Mouse (Mus musculus) monocyte, adult 5-6 weeks (primary cell): Measurements from ENCODE around the gene Clcnka. TPM values are rescaled to one million over a fixed set of nuclear protein-coding genes. Genes with fewer than 3 reads are reported as not detected.

Source experiments
- ATAC-seq: fragments of 153-309, 156-312 bp; replicated peaks from 2 replicates; pipeline ENCODE4 v1.8.0; 2017; ENCODE audit warnings: mild to moderate bottlenecking; ENCODE audit not compliant: low TSS enrichment, insufficient number of reproducible peaks, severe bottlenecking, poor library complexity, low FRiP score
- total RNA-seq: library from RNA; stranded (forward); fragments of 200-1000, 200-491, 200-594 nt; gene quantifications from 3 replicates; pipeline ENCODE4 v1.2.3, GENCODE M21; 2017

Clcnka gene
- total RNA-seq, 1 experiment from 2014 or later, result not detected

- no peak for ATAC-seq
These were observed 25.3 kb upstream of the Clcnka start for GRCm38 (mm10) chr4:141423691-141424431.

GRCm38 (mm10) chr4:141423288-141423687 is 24.8 kb upstream of the Clcnka start:
- ATAC-seq, result no peak

DNA sequence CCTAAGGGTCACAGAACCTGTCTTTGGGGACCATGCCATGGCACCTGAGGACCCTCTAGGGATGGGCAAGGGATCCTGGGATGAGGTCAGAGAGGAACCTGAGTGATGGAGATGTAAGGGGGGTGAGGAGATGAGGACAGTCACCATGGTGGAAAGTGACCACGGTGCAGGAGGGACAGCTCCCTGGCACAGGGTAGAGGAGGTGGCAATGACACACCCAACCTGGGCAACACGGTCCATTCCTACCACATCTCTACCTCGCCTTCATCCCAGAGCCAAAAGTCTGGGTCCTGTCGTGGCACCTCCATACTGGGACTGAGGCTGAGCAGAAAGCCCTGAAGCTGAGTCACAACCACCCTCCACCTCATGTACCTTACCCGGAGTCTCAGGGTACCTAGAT is 24.3 kb upstream of the Clcnka start:
- no peak for ATAC-seq

DNA sequence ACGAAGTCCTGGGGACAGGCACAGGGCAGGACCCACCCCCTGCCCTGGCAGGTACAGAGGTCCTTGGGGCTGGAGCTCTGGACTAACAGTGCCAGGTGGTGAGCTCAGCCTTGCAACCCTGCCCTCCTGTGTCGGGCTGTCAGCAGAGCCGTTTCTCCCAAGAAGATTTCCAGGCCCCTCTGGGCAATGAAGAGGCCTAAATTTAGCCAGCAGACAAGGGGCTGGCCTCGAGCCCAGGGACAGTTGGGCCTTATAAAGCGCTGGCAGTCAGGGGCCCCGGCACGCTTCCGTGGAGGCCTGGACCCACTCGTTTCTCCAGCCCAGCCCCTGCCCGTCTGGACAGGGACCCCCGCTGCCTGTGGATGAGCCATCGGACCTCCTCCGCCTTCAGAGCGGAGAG is 22.9 kb upstream of the Clcnka start:
- no peak for ATAC-seq

DNA sequence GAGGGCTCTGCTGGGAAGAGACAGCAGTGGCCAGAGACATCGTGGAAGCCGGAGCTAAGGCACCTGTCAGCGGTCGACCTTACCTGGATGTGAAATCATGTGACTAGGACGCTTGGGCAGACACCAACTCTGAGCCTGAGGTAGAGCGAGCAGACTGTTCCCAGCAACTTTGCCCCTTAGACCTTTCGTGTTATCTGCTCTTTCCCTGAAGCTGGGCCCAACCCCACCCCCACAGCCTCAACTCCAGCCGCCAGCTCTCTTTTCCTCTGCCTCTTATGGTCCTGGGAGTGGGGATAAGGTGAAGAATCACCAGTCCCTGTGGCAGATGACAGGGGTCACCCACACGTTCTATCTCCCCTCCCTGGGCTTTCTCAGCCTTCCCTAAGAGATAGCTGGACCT is 22.4 kb upstream of the Clcnka start:
- no peak for ATAC-seq

DNA sequence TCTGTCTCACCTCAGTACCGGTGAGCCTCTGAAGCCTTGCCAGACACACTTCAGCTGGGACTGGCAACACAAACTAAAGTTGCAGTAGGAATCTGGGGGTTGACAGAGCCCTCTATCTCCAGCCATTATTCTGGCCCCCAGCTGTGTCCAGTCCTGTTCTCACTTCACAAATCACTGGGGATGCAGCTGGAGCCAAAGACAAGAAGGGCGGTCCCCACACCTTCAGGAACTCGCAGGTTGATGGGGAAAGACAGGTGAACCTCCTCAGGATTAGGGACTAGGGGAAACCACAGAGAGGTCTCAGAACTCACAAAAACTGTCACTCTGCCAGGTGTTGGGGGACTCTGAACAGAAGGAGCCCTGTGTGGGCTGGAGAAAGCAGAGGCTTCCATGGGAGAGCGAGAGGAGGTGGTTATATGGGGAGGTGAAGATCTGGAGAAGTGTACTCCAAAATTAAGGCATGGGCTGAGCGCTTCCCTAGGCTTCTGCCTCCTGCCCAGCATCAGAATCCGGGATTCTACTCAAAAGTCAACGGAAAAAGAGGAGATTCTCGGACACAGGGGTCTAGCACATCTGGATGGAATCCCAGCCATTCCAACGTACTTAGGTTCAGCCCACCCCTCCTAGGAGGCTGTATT is 21.8 kb upstream of the Clcnka start, which contains the start of gene Hspb7:
Gene Hspb7, plus strand, starts transcription at position 588 of the 638 bp plus-strand sequence.
- ATAC-seq, result no peak

DNA sequence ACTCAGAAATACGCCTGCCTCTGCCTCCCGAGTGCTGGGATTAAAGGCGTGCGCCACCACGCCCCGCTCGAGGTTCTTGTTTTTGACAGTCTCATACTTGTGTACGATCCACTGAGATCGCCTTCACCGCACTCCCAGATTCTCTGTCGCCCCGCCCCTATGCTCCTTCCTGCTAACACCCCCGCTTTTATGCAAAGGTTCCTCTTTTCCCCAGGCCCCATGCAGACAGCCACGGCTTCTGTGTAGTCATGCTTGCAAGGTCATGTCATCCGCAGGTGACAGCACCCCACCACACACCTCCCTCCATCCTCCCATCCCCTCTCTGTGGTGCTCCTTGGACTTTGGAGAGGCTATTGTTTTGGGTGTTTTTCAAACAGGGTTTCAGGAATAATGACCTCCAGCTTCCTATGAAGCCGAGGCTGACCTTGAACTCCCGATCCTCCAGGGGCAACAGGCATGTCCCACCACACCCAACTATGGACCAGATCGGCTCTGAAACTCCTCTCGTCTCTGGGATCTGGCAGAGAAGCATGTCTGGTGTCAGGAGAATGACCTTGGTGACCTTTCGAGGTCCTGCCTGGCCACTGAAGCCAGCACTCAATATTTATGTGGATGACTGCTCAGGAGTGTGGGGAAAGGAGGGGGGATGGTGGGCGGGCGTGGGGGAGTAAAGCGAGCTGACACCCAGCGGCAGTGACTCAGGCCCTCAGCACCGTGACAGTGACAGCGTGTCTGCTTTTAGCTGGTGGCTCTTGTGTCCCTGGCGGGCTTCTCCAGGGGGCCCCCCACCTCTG is 21.1 kb upstream of the Clcnka start:
- peak; percentile 83 for ATAC-seq

DNA sequence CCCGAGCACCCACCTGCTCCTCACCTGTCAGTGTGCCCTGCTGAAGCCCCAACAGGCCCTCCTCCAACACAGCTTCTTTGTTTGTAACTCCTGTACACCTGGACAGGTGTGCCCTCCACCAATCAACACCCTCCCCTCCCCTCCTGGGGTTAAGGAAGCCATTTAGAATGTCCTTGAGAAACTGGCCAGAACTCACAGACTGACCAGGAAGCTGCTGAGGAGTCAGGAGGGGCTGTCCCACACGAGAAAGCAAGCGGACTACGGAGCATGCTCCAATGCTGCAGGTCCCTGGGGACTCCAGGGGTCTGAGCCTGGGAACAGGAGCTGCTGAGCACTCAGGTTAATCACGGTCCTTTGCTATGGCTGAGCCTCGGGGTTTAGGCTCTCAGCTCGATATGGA is 17.4 kb upstream of the Clcnka start, which contains the start of gene Clcnkb:
Gene Clcnkb, minus strand, starts transcription at position 91 of the 400 bp plus-strand sequence.
- ATAC-seq, result no peak

DNA sequence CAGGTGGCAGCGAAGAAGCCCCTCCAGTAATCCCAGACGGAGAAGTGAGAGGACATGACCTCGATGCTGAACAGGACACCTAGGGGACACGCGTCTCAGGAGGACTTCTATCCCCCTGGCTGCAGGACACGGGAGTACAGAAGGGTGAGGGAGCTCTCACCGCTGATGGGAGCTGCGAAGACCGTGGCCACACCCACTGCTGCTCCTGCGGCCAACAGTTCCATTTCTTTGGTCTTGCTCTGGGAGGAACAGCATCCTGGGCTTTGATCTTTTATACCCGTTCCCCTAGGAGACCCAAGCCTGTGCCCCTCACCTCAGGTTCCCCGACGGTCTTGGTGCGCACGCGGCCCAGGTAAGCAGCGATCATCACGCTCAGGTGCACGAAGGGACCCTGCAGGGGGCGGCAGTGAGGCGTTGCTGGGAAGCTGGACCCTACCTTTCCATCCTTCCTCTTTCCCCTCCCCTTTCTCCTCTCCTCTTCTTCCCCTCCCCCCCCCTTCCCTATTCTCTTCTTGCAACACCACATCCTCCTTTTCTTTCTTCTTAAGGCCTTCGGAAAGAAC is 13.0 kb upstream of the Clcnka start:
- no peak for ATAC-seq

DNA sequence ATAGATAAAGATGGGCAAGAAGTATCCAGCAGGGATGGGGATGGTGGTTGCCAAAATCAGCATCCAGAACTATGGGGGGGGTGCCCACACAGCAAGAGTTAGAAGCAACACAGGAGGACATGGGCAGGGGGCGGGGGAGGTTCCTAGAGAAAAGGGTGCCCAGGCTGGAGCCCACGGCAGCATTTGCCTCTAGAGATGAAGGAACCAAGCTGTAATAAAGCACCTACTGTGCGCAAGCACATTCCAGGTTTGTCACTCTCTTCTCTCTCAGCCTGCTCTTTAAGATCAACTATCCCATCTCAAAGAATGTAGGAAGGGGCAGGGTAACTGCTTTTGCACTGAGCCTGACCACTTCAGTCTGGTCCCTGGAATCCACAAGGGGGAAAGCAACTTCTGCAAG is 10.1 kb upstream of the Clcnka start:
- no peak for ATAC-seq

- ATAC-seq, result 0 out of 2 replicates have a peak, but pooled peaks have one; percentile 22
These were observed 8.2 kb upstream of the Clcnka start for GRCm38 (mm10) chr4:141406516-141407299.

DNA sequence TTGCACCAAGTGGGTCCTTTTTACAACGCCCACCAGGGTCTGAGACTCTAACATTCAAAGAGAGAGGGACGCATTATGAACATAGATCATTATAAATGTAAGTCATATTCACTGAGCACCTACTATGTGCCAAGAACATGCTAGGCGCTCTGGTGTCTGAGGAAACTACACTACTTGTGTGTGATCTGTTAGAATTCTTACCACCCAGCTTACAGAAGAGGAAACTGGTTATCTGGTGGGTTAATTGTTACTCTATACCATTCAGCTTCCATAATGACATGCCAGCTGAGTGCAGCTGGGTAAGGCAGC is 6.7 kb upstream of the Clcnka start:
- ATAC-seq, result no peak

GRCm38 (mm10) chr4:141404518-141405313 is 6.2 kb upstream of the Clcnka start:
- ATAC-seq, result peak; percentile 89

GRCm38 (mm10) chr4:141400171-141400570 is 1.6 kb upstream of the Clcnka start:
- ATAC-seq, result no peak

DNA sequence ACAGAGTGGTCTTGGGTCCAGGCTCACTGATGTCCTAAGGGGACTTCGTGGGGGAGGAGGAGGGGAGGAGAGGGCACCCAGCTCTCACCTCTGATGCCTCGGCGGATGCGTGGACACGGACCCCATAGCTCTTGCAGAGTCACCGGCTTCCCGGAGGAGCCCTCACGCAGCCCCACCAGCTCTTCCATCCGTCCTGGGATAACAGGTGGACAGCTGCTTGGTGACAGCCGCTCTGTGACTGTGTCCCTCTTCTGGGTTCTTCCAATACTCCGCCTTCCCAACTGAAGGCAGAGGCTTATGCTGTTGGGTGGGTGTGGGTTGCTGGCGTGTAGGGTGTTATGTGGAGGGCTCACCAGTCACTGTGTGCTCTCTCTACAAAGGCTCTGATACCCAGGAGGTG is 663 bp downstream of the Clcnka start:
- ATAC-seq, result no peak

DNA sequence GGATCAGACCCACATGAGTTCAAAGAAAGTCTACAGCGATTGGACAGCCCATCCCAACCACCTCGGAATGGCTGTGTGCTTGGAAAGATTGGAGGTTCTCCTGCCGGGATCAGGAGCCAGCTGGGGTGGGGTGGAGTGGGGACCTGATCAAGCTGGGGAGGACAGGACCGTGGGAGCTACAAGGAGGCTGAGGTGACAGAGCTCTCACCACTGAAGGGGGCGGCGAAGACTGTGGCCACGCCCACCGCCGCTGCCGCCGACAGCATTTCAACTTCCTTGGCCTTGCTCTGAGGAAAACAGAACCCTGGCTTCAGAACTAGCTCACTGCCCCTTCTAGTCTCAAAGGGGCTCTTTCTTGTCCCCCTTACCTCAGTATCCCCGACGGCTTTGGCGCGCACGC is 3.8 kb downstream of the Clcnka start:
- no peak for ATAC-seq

DNA sequence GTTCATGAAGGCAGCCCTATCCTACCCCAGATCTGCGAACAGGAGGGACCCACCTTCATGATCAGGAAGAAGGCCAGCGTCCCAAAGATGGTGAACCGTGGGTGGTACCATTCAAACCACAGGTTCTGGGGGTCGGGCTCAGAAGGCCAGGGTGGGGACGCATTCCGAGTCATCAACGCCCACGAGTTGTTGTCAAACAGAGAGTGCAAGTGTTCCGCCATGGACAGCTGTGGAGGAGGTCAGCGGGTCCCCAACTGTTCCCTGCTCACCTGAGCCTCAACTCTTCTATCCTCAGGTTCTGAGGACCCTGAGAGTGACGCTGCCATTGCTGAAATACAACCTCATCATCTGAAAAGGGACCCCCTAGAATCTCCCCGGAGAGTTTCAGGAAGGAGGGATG is 7.2 kb downstream of the Clcnka start:
- ATAC-seq, result no peak
